Mouse (Mus musculus) thymus, postnatal 0 days (tissue): ENCODE data around the gene Slc22a23. TPM values are rescaled to one million over a fixed set of nuclear protein-coding genes. Genes with fewer than 3 reads are reported as not detected.

Experiments used
- DNase-seq: peaks from one replicate; pipeline ENCODE4 v3.0.0-alpha.2; 2015; ENCODE audit warnings: low spot score
- polyA plus RNA-seq: library from polyadenylated mRNA; unstranded; fragments of >200 nt; fragmentation: Nextera tagmentation; extraction: Ambion mirVana; gene quantifications from 2 replicates; pipeline ENCODE4 v1.2.1, GENCODE M21; 2015

The Slc22a23 gene
- polyA plus RNA-seq, 1 experiment from 2014 or later: 2.8 TPM

DNA sequence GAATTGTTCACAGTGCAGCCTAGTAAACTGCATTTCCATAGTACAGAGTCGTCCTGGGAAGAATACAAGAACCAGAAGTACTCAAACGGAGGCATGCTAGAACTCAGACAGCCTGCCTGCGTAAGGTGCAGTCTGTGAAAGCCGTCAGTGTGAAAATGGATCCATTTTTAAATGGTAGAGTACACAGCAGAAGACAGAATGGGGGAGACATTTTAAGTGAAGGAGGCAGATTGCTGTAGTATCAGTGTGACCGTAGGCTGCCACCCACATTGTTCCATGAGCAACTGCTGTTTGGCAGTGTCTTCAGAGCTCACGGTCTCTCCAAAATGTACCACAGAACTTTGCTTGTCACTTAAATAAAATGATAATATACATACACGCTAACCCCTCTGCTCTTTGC lies 210.7 kb downstream of the Slc22a23 start:
- DNase-seq: no peak

GRCm38 (mm10) chr13:34133326-34134071 lies 211.5 kb downstream of the Slc22a23 start:
- no peak for DNase-seq

DNA sequence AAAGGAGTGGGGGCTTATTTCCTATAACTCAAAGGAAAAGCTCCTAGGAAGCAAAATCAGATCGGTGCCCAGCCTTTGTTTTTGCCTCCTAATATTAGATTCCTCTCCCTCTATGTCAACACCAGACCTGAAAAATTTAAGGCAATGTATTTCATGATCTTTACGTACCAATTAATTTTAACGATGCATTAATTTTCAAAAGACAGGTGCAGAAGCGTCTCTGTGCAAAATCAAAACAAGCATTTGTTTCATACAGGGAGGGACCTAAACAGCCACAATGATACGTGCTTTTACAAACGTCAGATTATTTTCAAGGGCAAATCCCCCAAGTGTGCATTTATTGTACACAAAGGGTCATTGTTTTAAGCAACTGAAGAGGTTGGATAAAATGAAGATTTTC lies 212.1 kb downstream of the Slc22a23 start:
- DNase-seq: no peak

DNA sequence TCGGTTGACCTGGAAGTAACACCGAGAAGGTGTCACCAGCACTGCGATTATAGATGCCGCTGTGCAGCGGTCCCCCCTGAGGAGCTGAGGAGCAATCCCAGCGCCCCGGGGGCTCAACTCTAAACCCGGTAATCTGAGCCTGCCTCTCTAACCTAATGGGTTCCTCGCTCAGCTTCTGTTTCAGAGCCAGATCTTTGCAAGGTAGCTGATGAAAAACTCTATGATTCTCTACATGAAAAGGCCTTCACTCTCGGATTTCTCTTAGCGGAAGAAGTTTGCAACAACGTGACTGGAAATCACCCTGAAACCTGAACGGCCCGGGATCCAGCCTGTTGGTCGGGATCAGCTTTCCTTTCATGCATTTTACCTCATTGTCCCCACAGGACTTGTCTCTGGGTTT lies 212.7 kb downstream of the Slc22a23 start:
- DNase-seq: no peak

DNA sequence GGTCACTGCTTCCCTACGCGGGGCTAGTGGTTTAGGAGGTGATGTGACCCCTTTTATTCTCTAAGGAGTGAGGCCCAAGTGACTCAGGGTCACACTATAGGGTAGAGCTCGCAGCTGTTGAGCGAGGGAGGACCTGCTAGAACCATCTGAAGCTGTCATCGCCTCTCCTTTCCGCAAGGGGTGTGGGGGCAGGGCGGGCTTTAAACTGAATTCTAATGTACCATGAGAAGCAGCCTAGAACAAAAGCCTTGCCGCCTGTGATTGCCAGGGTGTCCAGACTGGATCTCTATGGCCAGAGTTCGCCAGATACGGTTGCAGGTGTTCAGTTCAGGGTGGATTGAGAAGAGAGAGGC lies 213.3 kb downstream of the Slc22a23 start:
- DNase-seq: peak; percentile 86

DNA sequence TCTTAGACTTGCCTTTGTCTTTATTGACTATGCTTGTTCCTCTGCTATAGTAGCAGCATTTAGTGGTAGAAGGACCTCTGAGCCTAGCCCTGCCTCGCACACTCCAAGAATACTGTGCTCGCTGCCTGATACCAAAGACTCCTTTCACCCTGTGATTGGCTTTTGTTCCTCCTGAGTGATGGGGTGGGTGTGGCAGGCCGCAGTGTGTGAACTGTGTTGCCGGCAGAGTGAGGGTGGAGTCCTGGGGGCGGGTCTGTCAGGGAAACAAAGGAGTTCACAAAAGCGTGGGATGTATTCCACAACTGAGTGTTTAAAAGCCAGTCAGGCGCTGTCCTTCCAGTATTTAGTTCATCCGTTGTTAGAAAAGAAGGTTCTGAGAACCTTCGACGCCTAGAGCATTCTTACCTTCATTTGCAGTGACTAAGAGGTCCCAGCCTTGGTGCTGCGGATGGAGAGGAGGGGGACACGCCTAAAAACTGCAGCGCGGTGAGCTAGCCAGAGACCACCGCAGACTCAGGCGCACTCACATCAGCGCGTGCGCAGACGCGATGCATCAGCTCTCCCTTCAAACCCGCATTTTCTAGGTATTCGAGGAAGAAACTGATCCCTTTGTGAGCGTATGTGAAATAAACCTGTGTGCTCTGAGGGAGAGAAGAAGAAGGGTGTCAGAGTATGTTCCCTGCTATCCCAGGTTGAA lies 213.8 kb downstream of the Slc22a23 start:
- DNase-seq: peak; percentile 86

DNA sequence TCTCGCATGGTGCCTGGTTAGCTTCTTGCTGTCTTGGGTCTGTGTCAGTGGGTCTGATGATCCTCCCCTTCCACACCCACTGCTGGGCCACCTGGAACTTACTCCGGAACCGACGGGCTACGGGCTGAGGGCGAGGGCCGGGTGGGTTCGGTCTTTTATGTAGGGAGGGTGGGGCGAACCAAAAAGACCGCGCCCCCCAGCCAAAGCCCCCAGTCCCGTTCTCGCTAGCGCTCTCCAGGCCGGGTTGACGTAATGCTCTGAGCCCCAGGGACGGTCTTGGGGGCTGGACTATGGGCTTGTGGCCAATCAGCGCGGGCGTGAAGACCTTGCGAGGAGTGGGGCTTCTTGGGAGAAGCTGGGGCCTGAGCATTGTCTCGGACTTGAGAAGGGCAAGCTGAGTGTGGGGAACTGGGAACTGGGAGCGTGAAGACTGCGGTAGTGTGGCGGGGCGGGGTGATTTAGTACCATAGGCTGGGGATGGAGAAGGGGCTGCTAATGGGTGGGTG lies 214.7 kb downstream of the Slc22a23 start, which contains the start of gene Tubb2b:
Tubb2b (minus strand) TSS at position 241 of the 506 bp plus-strand sequence.
- DNase-seq: peak; percentile 90

GRCm38 (mm10) chr13:34129485-34130225 lies 215.3 kb downstream of the Slc22a23 start:
- DNase-seq: peak; percentile 76

Other genes with a start within 250 kb of the Slc22a23 start
- gene Tubb2b, start 214.7 kb downstream of the Slc22a23 start, polyA plus RNA-seq: 34.5 and 37.3 TPM in 2 replicates
- gene Psmg4, start 182.2 kb downstream of the Slc22a23 start, polyA plus RNA-seq: 158 and 174 TPM in 2 replicates